Mouse (Mus musculus) cerebellum, postnatal 4 days (tissue): Measurements from ENCODE around the gene I0C0044D17Rik.

Experiments
- DNase-seq, 2 experiments: peaks; one replicate each; pipeline ENCODE4 v3.0.0; 2022; ENCODE audit warnings: low spot score in 2 of 2, mixed read lengths in 1 of 2

I0C0044D17Rik gene

GRCm38 (mm10) chr4:98831726-98832125 is 8.1 kb upstream of the I0C0044D17Rik start:
- no peak for DNase-seq

GRCm38 (mm10) chr4:98826701-98827100 is 3.1 kb upstream of the I0C0044D17Rik start:
- DNase-seq: no peak

GRCm38 (mm10) chr4:98823047-98823446 is 593 bp downstream of the I0C0044D17Rik start:
- DNase-seq: no peak

DNA sequence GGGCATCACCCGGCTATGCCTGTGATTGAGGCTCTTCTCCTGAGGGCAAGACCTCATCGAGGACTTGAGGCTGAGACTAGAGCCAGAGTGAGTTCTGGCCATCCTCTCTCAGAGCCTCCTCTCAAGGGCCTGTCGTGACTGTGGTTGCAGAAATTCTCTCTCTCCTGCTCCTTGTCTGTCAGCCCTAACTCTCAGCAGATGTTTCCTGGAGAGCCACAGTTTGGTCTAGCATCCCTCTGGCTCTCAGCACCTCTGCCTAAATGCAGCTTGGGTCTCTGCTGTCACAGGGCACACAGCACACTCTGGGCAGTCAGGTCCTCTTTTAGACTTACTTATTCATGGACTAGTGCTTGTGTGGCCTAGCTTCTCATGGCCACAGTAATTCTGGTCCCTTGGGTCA is 1.2 kb downstream of the I0C0044D17Rik start:
- no peak for DNase-seq

DNA sequence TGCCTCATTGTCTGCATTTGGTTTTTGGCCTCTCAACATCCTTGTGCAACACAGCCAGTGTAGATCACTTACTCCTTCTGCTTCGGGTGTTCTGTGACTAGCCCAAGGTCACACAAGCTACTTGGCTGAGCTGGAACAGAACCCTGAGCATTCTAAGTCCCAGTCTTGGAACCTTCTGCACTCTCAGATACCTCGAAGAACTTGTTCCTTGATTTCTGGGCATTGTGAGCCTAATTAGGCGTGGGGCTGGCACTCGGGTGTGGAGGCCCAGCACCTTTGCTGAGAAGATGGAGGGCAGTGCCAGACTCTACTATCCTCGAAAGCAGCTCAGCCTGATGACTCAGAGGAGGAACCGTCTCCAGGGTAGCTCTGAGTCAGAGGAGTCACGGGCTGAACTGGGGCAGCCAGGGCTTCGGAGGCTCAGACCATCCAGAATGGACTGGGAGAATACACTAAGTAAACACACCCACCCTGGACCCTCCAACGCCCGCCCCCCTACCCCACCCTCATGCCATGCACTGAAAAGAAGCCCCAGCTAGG is 4.4 kb downstream of the I0C0044D17Rik start:
- DNase-seq: no peak

- peak in 1 of 2 experiments; percentile 11 for DNase-seq
Observed at GRCm38 (mm10) chr4:98817184-98817911, 6.3 kb downstream of the I0C0044D17Rik start, which contains the start of gene Kank4. Gene Kank4 (minus strand): TSS chr4:98817537.

DNA sequence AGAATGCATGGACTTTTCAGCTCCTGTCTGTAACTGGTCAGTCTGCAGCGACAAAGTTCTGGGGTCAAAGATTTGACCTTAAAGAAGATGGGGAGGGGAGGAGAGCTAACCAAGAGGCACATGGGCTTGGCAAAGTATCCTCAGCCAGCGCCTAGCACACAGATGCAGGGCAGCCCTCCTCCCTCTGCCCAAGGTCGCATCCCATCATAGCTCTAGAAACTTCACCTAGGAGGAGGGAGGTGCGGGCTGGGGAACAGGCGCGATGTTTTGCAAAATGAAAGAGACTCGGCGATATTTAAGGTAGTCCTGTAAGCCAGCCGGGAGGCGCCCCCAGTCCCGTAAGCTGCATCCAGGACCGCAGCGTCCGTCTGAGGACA is 6.8 kb downstream of the I0C0044D17Rik start:
- no peak for DNase-seq

GRCm38 (mm10) chr4:98806306-98806705 is 17.3 kb downstream of the I0C0044D17Rik start:
- DNase-seq: no peak

- DNase-seq: no peak
Observed at GRCm38 (mm10) chr4:98805291-98806048, 18.2 kb downstream of the I0C0044D17Rik start.

DNA sequence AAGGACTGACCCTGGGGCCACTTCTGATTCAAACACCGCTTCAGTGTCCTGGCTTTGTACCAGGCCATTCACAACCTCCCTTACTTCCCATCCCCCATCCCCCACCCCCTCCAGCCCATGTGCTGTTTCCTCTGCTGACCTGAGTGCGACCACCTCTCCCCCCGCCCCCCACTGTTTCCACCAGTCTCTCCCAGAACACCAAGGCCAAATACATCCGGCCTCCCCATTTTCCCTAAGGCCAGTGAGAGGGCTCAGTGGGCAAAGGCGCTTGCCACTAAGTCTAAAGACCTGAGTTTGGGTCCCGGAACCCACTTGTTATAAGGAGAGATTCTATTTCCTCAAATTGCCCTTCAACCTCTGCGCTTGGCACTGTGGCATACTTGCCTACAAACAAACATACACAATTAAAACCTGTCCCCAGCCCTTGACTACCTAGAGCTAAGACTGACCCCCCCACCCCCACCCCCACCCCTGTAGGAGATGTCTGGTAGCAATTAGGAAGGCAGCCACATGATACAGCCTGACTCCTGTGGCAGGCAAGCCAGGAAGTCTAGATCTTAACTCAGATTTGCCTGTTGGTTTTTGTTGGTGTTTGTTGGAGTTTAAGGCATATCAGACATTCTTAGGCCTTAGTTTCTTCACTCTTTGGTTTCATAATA is 19.0 kb downstream of the I0C0044D17Rik start:
- DNase-seq: no peak

- DNase-seq: no peak
Observed at GRCm38 (mm10) chr4:98801775-98802174, 21.9 kb downstream of the I0C0044D17Rik start.

- no peak for DNase-seq
Observed at GRCm38 (mm10) chr4:98800824-98801223, 22.8 kb downstream of the I0C0044D17Rik start.

GRCm38 (mm10) chr4:98796591-98797341 is 26.9 kb downstream of the I0C0044D17Rik start:
- peak in 1 of 2 experiments; percentile 18 for DNase-seq

DNA sequence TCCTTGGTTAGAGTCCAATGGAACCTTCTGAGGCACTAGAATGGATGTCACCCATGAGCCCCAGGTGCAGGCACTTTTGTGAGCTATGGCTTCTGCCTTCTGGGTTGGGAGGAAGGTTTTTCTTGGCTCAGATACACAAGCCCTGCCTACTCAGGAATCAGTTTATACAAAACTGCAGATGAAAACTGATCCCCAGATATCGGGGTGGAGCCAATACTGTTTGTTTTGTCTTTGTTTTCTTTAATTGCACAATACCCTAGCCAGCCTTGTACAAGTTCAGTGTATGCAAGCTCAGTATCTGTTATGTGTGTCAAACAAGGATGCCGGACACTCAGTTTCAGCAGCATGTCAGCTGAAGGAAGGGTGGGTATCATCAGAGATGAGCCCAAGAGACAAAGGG is 28.4 kb downstream of the I0C0044D17Rik start:
- DNase-seq: no peak

DNA sequence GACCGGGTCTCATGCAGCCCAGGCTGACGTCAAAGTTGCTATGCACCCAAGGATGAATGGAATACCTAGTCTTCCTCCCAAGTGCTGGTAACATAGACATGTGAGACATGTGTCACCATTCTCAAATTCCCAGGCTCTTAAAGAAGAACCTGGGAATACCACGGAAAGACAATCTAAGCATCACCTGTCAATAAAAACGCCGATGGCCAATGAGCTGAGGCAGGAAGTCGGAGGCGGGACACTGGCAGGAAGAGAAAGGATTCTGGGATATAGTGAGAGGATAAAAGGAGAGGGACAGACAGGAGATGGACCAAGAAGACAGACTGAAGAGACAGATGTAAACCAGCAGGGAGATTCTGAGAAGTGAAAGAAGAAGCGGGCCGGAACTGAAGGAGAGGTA is 30.2 kb downstream of the I0C0044D17Rik start:
- no peak for DNase-seq

DNA sequence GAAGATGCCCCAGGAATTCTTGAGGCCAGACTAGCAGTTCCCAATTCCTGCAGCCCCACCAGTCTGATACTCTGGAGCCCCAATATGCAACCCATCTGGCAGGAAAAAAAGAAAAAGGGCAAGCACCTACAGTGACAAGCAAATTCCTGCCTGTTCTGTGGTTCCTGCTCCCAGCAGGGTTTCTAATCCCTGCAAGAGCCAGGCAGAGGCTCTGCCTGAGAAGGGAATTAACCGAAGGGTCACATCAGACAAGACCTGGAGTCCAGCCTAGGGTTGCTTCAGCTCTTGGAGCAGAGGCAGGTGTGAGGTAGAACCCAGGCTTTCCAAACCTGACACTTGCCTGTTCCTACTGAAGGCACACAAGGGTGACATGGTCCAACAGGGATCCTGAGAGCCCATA is 32.9 kb downstream of the I0C0044D17Rik start:
- no peak for DNase-seq

DNA sequence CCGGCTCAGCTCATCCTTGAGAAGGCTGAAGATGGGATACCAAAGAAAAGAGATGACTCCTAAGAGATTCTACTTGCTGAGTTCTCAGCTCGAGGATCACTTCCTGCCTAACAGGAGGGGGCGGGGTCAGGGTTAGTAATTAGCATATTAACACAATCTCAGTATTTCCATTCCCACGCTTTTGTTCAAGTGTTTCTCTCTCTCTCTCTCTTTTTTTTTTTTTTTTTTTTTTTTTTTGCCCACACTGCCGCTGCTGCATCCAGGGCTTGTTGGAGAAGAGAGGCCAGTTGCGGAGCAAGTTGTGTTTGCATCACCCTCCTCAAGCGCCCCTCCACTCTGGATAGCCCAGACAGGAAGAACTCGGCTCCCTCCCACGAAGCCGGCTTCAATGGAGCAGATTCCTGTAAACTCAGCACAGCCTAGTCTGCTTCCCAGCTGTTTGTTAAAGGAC is 33.8 kb downstream of the I0C0044D17Rik start:
- DNase-seq: no peak

DNA sequence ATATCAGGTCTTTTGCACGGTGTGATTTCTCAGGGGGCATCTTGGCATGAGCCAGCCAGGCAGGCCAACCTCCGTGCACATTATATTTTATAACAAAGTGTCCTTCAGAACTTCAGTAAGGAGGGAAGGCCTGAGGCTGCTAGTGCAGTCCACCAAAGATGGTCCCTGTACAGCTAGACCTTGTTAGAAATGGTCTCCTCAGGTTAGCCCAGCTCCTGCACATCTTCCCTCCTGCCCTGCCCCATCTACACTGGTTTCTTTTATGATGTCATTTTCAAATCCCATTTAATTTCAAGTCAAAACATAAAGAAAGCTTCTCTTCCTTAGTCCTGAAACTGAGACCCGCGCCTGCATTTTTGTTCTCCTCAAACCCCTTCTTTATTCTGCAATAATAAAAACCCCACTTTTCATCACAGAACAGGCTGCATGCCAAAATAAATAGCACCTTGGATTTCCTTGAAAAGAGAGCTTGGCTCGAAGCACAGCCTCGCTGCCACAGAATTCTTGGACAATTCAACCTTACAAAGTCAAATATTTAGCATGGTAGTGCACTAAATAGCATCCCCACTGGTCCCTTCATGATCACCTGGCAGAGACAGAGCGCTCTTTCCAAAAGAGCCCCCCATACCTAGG is 34.4 kb downstream of the I0C0044D17Rik start:
- DNase-seq: no peak

- no peak for DNase-seq
Observed at GRCm38 (mm10) chr4:98786281-98786680, 37.4 kb downstream of the I0C0044D17Rik start.

DNA sequence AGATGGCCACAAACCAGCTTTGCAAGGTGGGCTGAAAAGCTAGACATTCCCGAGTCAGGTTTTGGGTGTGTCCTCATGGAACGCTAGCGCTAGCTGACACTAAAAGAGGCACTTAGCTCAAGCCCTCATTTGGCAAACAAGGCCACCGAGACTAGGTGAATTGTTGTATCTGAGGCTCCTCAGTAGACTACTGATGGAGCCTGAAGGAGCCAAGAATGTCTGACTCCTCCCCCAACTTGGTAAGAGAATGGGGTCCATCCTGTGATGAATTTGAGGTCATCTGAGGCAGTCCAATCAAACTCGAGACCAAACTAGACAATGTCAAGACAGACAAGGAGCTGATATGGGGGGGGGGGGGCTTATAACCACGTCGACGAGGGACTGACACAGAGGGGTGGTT is 37.8 kb downstream of the I0C0044D17Rik start:
- no peak for DNase-seq

- no peak for DNase-seq
Observed at GRCm38 (mm10) chr4:98778219-98778618, 45.4 kb downstream of the I0C0044D17Rik start.
